Mouse (Mus musculus) hindbrain, embryonic 10.5 days (tissue): ENCODE measurements at regions not wholly inside any gene's neighbourhood (a gene's known extent, or its start where the extent isn't known, plus 50 kb on each side); places are given as distances from the start of the nearest gene placed in this dataset.
A peak's percentile ranks its signal among the peaks of the same experiment; 100 is the strongest.

Experiments used
- DNase-seq: peaks from one replicate; pipeline ENCODE4 v3.0.0-alpha.2; 2017; ENCODE audit warnings: low spot score
- H3K27ac ChIP-seq: fragments of 300-500 bp; sonication (generic); 2 replicates; pipeline ENCODE4 v1.5.1; 2016; ENCODE audit warnings: mild to moderate bottlenecking, moderate library complexity
- H3K27me3 ChIP-seq: fragments of 300-500 bp; sonication (generic); 2 replicates; pipeline ENCODE4 v1.6.1; 2016; ENCODE audit warnings: mild to moderate bottlenecking; ENCODE audit not compliant: poor library complexity, insufficient read depth, severe bottlenecking
- H3K36me3 ChIP-seq: fragments of 300-500 bp; sonication (generic); 2 replicates; pipeline ENCODE4 v1.6.1; 2016; ENCODE audit warnings: mild to moderate bottlenecking, moderate library complexity
- H3K4me1 ChIP-seq: fragments of 300-500 bp; sonication (generic); replicated peaks from 2 replicates; pipeline ENCODE4 v1.6.1; 2016; ENCODE audit warnings: mild to moderate bottlenecking
- H3K4me3 ChIP-seq: fragments of 300-500 bp; sonication (generic); 2 replicates; pipeline ENCODE4 v1.5.1; 2016; ENCODE audit warnings: mild to moderate bottlenecking, moderate library complexity
- H3K9me3 ChIP-seq: fragments of 300-500 bp; sonication (generic); 2 replicates; pipeline ENCODE4 v1.6.1; 2016; ENCODE audit warnings: mild to moderate bottlenecking, moderate library complexity
- WGBS: fragments of 180-500 bp; shearing (Covaris S2); methylation state at CpG from one replicate; pipeline ENCODE4 v1.1.7; 2016; 5-methylcytosine and 5-hydroxymethylcytosine counted together

GRCm38 (mm10) chr19:45310291-45310881 lies 53.1 kb upstream of the Btrc start:
- Histone ChIP-seq H3K9me3 (no peaks in the 10 kb centered on the region), H3K4me3 (peak overlapping the region; percentile 32), H3K27ac (peak overlapping the region; percentile 6; the same call in 1 of the 2 replicates), H3K36me3 (no peaks in the 10 kb centered on the region), H3K4me1 (peaks cover 39% of the 10 kb centered on the region), H3K27me3 (peaks cover 94% of the 10 kb centered on the region)
- no peak for DNase-seq
- 41% methylated on average over 5 of the region's 5 CpGs for WGBS

GRCm38 (mm10) chr19:45310944-45311603 lies 52.5 kb upstream of the Btrc start:
- Histone ChIP-seq H3K36me3 (no peaks in the 10 kb centered on the region), H3K9me3 (no peaks in the 10 kb centered on the region), H3K4me3 (peak overlapping the region; percentile 32), H3K27me3 (peaks cover 91% of the 10 kb centered on the region), H3K27ac (peak overlapping the region; percentile 6), H3K4me1 (peaks cover 39% of the 10 kb centered on the region)
- 13% methylated on average over 15 of the region's 15 CpGs for WGBS
- DNase-seq = peak; percentile 75

- 45% methylated on average over 19 of the region's 19 CpGs for WGBS
- peaks cover 91% of the 10 kb centered on the region for H3K27me3 ChIP-seq
- DNase-seq = no peak
- H3K9me3 ChIP-seq = no peaks in the 10 kb centered on the region
- H3K36me3 ChIP-seq = no peaks in the 10 kb centered on the region
- peaks cover 39% of the 10 kb centered on the region for H3K4me1 ChIP-seq
- H3K4me3 ChIP-seq = peak overlapping the region; percentile 32; the same call in 1 of the 2 replicates
- peak overlapping the region; percentile 73 for H3K27ac ChIP-seq
Measured at GRCm38 (mm10) chr19:45311831-45312537, 51.5 kb upstream of the Btrc start.

- DNase-seq = peak; percentile 36
- H3K27me3 ChIP-seq = peaks cover 91% of the 10 kb centered on the region
- 23% methylated on average over 6 of the region's 6 CpGs for WGBS
Measured at GRCm38 (mm10) chr19:45312713-45313365, 50.7 kb upstream of the Btrc start.

More at GRCm38 (mm10) chr19:45312713-45313365, 50.7 kb upstream of the Btrc start:
- peaks cover 46% of the 10 kb centered on the region for H3K4me1 ChIP-seq
- H3K4me3 ChIP-seq = no peak overlapping the region
- peak overlapping the region; percentile 73 for H3K27ac ChIP-seq
- H3K9me3 ChIP-seq = no peaks in the 10 kb centered on the region
- no peaks in the 10 kb centered on the region for H3K36me3 ChIP-seq
